Mouse (Mus musculus): ENCODE data around the gene Cdh20. TPM values are rescaled to one million over a fixed set of nuclear protein-coding genes. Genes with fewer than 3 reads are reported as not detected.

The Cdh20 gene
- total and polyA plus RNA-seq, 3 experiments = not detected

GRCm38 (mm10) chr1:104980273-104980672 lies 211.9 kb downstream of the Cdh20 start:
- no peak overlapping the region for H3K27ac ChIP-seq (ENCODE audit: control insufficient read depth, low read depth, low read length)
- no peaks in the 10 kb centered on the region; a peak in 1 of 4 replicates for H3K27me3 ChIP-seq (ENCODE audit: control insufficient read depth in 1 of 2, insufficient read depth in 2 of 2, low read length in 2 of 2)
- DNase-seq (ENCODE audit: low read depth, low spot score) = no peak

GRCm38 (mm10) chr1:104986222-104986973 lies 218.1 kb downstream of the Cdh20 start:
- Histone ChIP-seq H3K9ac (ENCODE audit: control insufficient read depth, low read depth, low read length, poor library complexity, severe bottlenecking) (no peak overlapping the region), H3K9me3 (replicated peaks; ENCODE audit: insufficient read depth, low read length) (no peaks in the 10 kb centered on the region), H3K79me2 (ENCODE audit: control insufficient read depth, insufficient read depth, low read length, poor library complexity) (no peaks in the 10 kb centered on the region), H3K4me3 (ENCODE audit: control insufficient read depth in 1 of 2, insufficient read depth in 1 of 2, low read depth in 2 of 2, low read length in 2 of 2) (no peak overlapping the region), H3K36me3 (ENCODE audit: control insufficient read depth in 1 of 2, insufficient read depth in 2 of 2, low read length in 2 of 2) (no peaks in the 10 kb centered on the region), H3K27me3 (ENCODE audit: control insufficient read depth in 1 of 2, insufficient read depth in 2 of 2, low read length in 2 of 2) (no peaks in the 10 kb centered on the region), H3K27ac (ENCODE audit: control insufficient read depth, low read depth, low read length) (no peak overlapping the region), H3K4me1 (ENCODE audit: control insufficient read depth in 1 of 2, insufficient read depth in 2 of 2, low read length in 2 of 2) (no peaks in the 10 kb centered on the region)
- peak; percentile 86 for DNase-seq (ENCODE audit: low read depth, low spot score)
- TF ChIP-seq ZKSCAN1 (IDR thresholded peaks at IDR 0.05; ENCODE audit: low read depth, low read length) = no peak
- TF ChIP-seq NRF1 (IDR thresholded peaks at IDR 0.05; ENCODE audit: insufficient read depth, low read depth, low read length, poor library complexity, severe bottlenecking) = no peak
- TF ChIP-seq POLR2A (IDR thresholded peaks at IDR 0.05; ENCODE audit: control insufficient read depth in 1 of 2, insufficient read depth in 1 of 2, low read depth in 1 of 2, low read length in 2 of 2, poor library complexity in 1 of 2) = no peak
- TF ChIP-seq RCOR1 (IDR thresholded peaks at IDR 0.05; ENCODE audit: low read depth, low read length) = no peak
- TF ChIP-seq JUND (IDR thresholded peaks at IDR 0.05; ENCODE audit: low read depth, low read length) = no peak
- peak; percentile 99 for TF ChIP-seq SMC3 (IDR thresholded peaks at IDR 0.05; ENCODE audit: low read depth, low read length)
- no peak for TF ChIP-seq TCF12 (IDR thresholded peaks at IDR 0.05; ENCODE audit: low read depth, low read length)
- no peak for TF ChIP-seq CHD2 (IDR thresholded peaks at IDR 0.05; ENCODE audit: low read length)
- TF ChIP-seq RAD21 (IDR thresholded peaks at IDR 0.05; ENCODE audit: low read depth, low read length) = peak; percentile 100
- TF ChIP-seq MAFK (IDR thresholded peaks at IDR 0.05; ENCODE audit: borderline replicate concordance, low read depth, low read length) = no peak
- no peak for TF ChIP-seq HCFC1 (IDR thresholded peaks at IDR 0.05; ENCODE audit: low read depth, low read length)
- TF ChIP-seq ZNF384 (IDR thresholded peaks at IDR 0.05; ENCODE audit: low read depth, low read length) = peak; percentile 44; the same call in 1 of the 2 replicates
- no peak for TF ChIP-seq POLR2AphosphoS5 (IDR thresholded peaks at IDR 0.05; ENCODE audit: borderline replicate concordance, low read depth, low read length)
- no peak for TF ChIP-seq MYC (IDR thresholded peaks at IDR 0.05; ENCODE audit: low read depth, low read length)
- TF ChIP-seq NELFE (IDR thresholded peaks at IDR 0.05; ENCODE audit: low read depth, low read length) = no peak
- TF ChIP-seq TAL1 (IDR thresholded peaks at IDR 0.05; ENCODE audit: low read length) = no peak
- 0 out of 2 replicates have a peak, but pooled peaks have one; percentile 23 for TF ChIP-seq SIN3A (IDR thresholded peaks at IDR 0.05; ENCODE audit: low read length)
- peak; percentile 99 for TF ChIP-seq ZC3H11A (IDR thresholded peaks at IDR 0.05; ENCODE audit: low read depth, low read length)
- TF ChIP-seq TBP (IDR thresholded peaks at IDR 0.05; ENCODE audit: low read depth, low read length) = 0 out of 2 replicates have a peak, but pooled peaks have one; percentile 34
- peak; percentile 46 to 98 (median 97) for TF ChIP-seq CTCF (IDR thresholded peaks at IDR 0.05 in 2 of 3, conservative IDR thresholded peaks at IDR 0.05 in 1 of 3; ENCODE audit: control insufficient read depth in 1 of 3, insufficient read depth in 1 of 3, low read depth in 2 of 3, low read length in 3 of 3, poor library complexity in 1 of 3, severe bottlenecking in 1 of 3)
- no peak for TF ChIP-seq MYB (IDR thresholded peaks at IDR 0.05; ENCODE audit: low read depth, low read length)
- no peak for TF ChIP-seq KAT2A (conservative IDR thresholded peaks at IDR 0.05; ENCODE audit: low read depth, low read length)
- TF ChIP-seq EP300 (IDR thresholded peaks at IDR 0.05; ENCODE audit: low read depth in 1 of 2, low read length in 2 of 2) = no peak
- no peak for TF ChIP-seq POLR2AphosphoS2 (IDR thresholded peaks at IDR 0.05; ENCODE audit: low read length)
- no peak for TF ChIP-seq ELF1 (IDR thresholded peaks at IDR 0.05; ENCODE audit: low read depth, low read length)

More at GRCm38 (mm10) chr1:104980273-104980672, 211.9 kb downstream of the Cdh20 start:
- TF ChIP-seq USF2 (IDR thresholded peaks at IDR 0.05; ENCODE audit: borderline replicate concordance in 1 of 2, insufficient read depth in 1 of 2, low read depth in 1 of 2, low read length in 2 of 2) = no peak
- no peak for TF ChIP-seq TCF12 (IDR thresholded peaks at IDR 0.05; ENCODE audit: low read depth, low read length)
- TF ChIP-seq CHD1 (IDR thresholded peaks at IDR 0.05; ENCODE audit: low read depth, low read length) = no peak
- TF ChIP-seq TAL1 (IDR thresholded peaks at IDR 0.05; ENCODE audit: low read length) = no peak
- no peak for TF ChIP-seq MXI1 (IDR thresholded peaks at IDR 0.05; ENCODE audit: low read depth, low read length)
- no peak for TF ChIP-seq ZC3H11A (IDR thresholded peaks at IDR 0.05; ENCODE audit: low read depth, low read length)
- no peak for TF ChIP-seq NELFE (IDR thresholded peaks at IDR 0.05; ENCODE audit: low read depth, low read length)
- no peak for TF ChIP-seq NRF1 (IDR thresholded peaks at IDR 0.05; ENCODE audit: insufficient read depth, low read depth, low read length, poor library complexity, severe bottlenecking)
- no peak for TF ChIP-seq CHD2 (IDR thresholded peaks at IDR 0.05; ENCODE audit: low read length)
- no peak for TF ChIP-seq MAFK (IDR thresholded peaks at IDR 0.05; ENCODE audit: borderline replicate concordance, low read depth, low read length)
- TF ChIP-seq GABPA (IDR thresholded peaks at IDR 0.05; ENCODE audit: low read depth, low read length) = no peak
- no peak for TF ChIP-seq POLR2AphosphoS2 (IDR thresholded peaks at IDR 0.05; ENCODE audit: low read length)
- TF ChIP-seq E2F4 (IDR thresholded peaks at IDR 0.05; ENCODE audit: borderline replicate concordance, low read depth, low read length) = no peak
- TF ChIP-seq TBP (IDR thresholded peaks at IDR 0.05; ENCODE audit: low read depth, low read length) = no peak
- TF ChIP-seq POLR2A (IDR thresholded peaks at IDR 0.05; ENCODE audit: control insufficient read depth in 1 of 2, insufficient read depth in 1 of 2, low read depth in 1 of 2, low read length in 2 of 2, poor library complexity in 1 of 2) = no peak
- no peak for TF ChIP-seq ZKSCAN1 (IDR thresholded peaks at IDR 0.05; ENCODE audit: low read depth, low read length)
- TF ChIP-seq BHLHE40 (IDR thresholded peaks at IDR 0.05; ENCODE audit: borderline replicate concordance, low read depth, low read length) = no peak
- no peak for TF ChIP-seq UBTF (IDR thresholded peaks at IDR 0.05; ENCODE audit: borderline replicate concordance, insufficient read depth, low read depth, low read length)
- no peak for TF ChIP-seq MAX (IDR thresholded peaks at IDR 0.05; ENCODE audit: low read length)
- no peak overlapping the region for H3K4me3 ChIP-seq (ENCODE audit: control insufficient read depth in 1 of 2, insufficient read depth in 1 of 2, low read depth in 2 of 2, low read length in 2 of 2)
- H3K9ac ChIP-seq (ENCODE audit: control insufficient read depth, low read depth, low read length, poor library complexity, severe bottlenecking) = no peak overlapping the region
- no peaks in the 10 kb centered on the region for H3K4me1 ChIP-seq (ENCODE audit: control insufficient read depth in 1 of 2, insufficient read depth in 2 of 2, low read length in 2 of 2)
- H3K79me2 ChIP-seq (ENCODE audit: control insufficient read depth, insufficient read depth, low read length, poor library complexity) = no peaks in the 10 kb centered on the region
- H3K9me3 ChIP-seq (replicated peaks; ENCODE audit: insufficient read depth, low read length) = no peaks in the 10 kb centered on the region
- no peaks in the 10 kb centered on the region for H3K36me3 ChIP-seq (ENCODE audit: control insufficient read depth in 1 of 2, insufficient read depth in 2 of 2, low read length in 2 of 2)

Data from MEL (cell line).